Mouse (Mus musculus) gastrocnemius, adult 18-20 months (tissue): ENCODE measurements around the gene Olfr288. TPM values are rescaled to one million over a fixed set of nuclear protein-coding genes. Genes with fewer than 3 reads are reported as not detected.

ENCODE experiments used
- DNase-seq: peaks from one replicate; pipeline ENCODE4 v3.0.0; 2021; ENCODE audit warnings: low spot score
- total RNA-seq, 2 experiments: library from RNA; stranded (reverse); gene quantifications; 2 replicates each; pipeline ENCODE4 v1.2.3; 2021

The Olfr288 gene
- total RNA-seq, 2 experiments from 2014 or later = not detected

GRCm38 (mm10) chr15:98166963-98167644 lies 28.2 kb downstream of the Olfr288 start, which contains the start of gene Ccdc184:
Gene Ccdc184, plus strand, starts transcription at chr15:98167158.
- no peak for DNase-seq

- DNase-seq = no peak
These were observed 29.8 kb downstream of the Olfr288 start, which contains the start of gene Asb8 for GRCm38 (mm10) chr15:98165525-98165924. Gene Asb8, minus strand, starts transcription at chr15:98165625.

- no peak for DNase-seq
These were observed 32.8 kb downstream of the Olfr288 start for GRCm38 (mm10) chr15:98162561-98162960.

GRCm38 (mm10) chr15:98161026-98161805 lies 34.1 kb downstream of the Olfr288 start:
- DNase-seq = no peak

GRCm38 (mm10) chr15:98157253-98157652 lies 38.1 kb downstream of the Olfr288 start:
- DNase-seq = no peak

- no peak for DNase-seq
These were observed 39.4 kb downstream of the Olfr288 start for GRCm38 (mm10) chr15:98155944-98156343.

GRCm38 (mm10) chr15:98155272-98155671 lies 40.1 kb downstream of the Olfr288 start:
- DNase-seq = no peak

GRCm38 (mm10) chr15:98154631-98155030 lies 40.7 kb downstream of the Olfr288 start:
- DNase-seq = no peak

- DNase-seq = no peak
These were observed 41.2 kb downstream of the Olfr288 start for GRCm38 (mm10) chr15:98154146-98154545.

GRCm38 (mm10) chr15:98153625-98154024 lies 41.7 kb downstream of the Olfr288 start:
- no peak for DNase-seq

- DNase-seq = no peak
These were observed 42.4 kb downstream of the Olfr288 start for GRCm38 (mm10) chr15:98152916-98153315.

- DNase-seq = peak; percentile 79
These were observed 46.2 kb downstream of the Olfr288 start for GRCm38 (mm10) chr15:98149166-98149602.

GRCm38 (mm10) chr15:98148356-98148755 lies 47.0 kb downstream of the Olfr288 start:
- DNase-seq = no peak

GRCm38 (mm10) chr15:98145559-98146181 lies 49.7 kb downstream of the Olfr288 start:
- DNase-seq = peak; percentile 92

GRCm38 (mm10) chr15:98144861-98145507 lies 50.4 kb downstream of the Olfr288 start:
- DNase-seq = no peak

GRCm38 (mm10) chr15:98142515-98142914 lies 52.8 kb downstream of the Olfr288 start:
- no peak for DNase-seq

- peak; percentile 56 for DNase-seq
These were observed 54.5 kb downstream of the Olfr288 start for GRCm38 (mm10) chr15:98140809-98141208.

GRCm38 (mm10) chr15:98139763-98140162 lies 55.6 kb downstream of the Olfr288 start:
- DNase-seq = no peak

GRCm38 (mm10) chr15:98136871-98137270 lies 58.5 kb downstream of the Olfr288 start:
- no peak for DNase-seq
